Mouse (Mus musculus) R1 (cell line): Measurements from ENCODE around the gene Hectd1.

Experiments
- DNase-seq: peaks from one replicate; pipeline ENCODE4 v3.0.0-alpha.2; 2018; ENCODE audit warnings: low read depth, low spot score

Gene Hectd1

GRCm38 (mm10) chr12:51703859-51704258 lies 125.5 kb downstream of the Hectd1 start:
- peak; percentile 34 for DNase-seq

- DNase-seq = peak; percentile 88
Measured at GRCm38 (mm10) chr12:51701723-51702122, 127.6 kb downstream of the Hectd1 start.

- peak; percentile 57 for DNase-seq
Measured at GRCm38 (mm10) chr12:51699623-51700393, 129.5 kb downstream of the Hectd1 start.

- DNase-seq = no peak
Measured at GRCm38 (mm10) chr12:51696157-51696556, 133.2 kb downstream of the Hectd1 start.

GRCm38 (mm10) chr12:51694966-51695365 lies 134.4 kb downstream of the Hectd1 start:
- no peak for DNase-seq

GRCm38 (mm10) chr12:51694096-51694495 lies 135.2 kb downstream of the Hectd1 start:
- DNase-seq = peak; percentile 77
